Mouse (Mus musculus) CH12.LX (cell line): ENCODE measurements at regions not wholly inside any gene's neighbourhood (a gene's known extent, or its start where the extent isn't known, plus 50 kb on each side); places are given as distances from the start of the nearest gene placed in this dataset.
A peak's percentile ranks its signal among the peaks of the same experiment; 100 is the strongest.

Source experiments
- DNase-seq: peaks from one replicate; pipeline ENCODE4 v3.0.0-alpha.2; 2013; ENCODE audit errors: extremely low read depth
- H3K27ac ChIP-seq: 2 replicates; pipeline ENCODE4 v1.5.1; 2012; ENCODE audit warnings: low read depth, mild to moderate bottlenecking, control low read depth, moderate library complexity; ENCODE audit not compliant: insufficient read depth
- H3K27me3 ChIP-seq: replicated peaks from 2 replicates; pipeline ENCODE3; 2012; ENCODE audit warnings: inconsistent platforms
- H3K36me3 ChIP-seq, 2 experiments: replicated peaks in 1 of 2; 2 replicates each; pipeline versions ENCODE3 to v1.6.1; 2012; ENCODE audit warnings: inconsistent platforms in 1 of 2, low read length in 1 of 2, mild to moderate bottlenecking in 1 of 2, mixed read lengths in 1 of 2, moderate library complexity in 1 of 2; ENCODE audit not compliant: control insufficient read depth in 1 of 2, insufficient read depth in 1 of 2
- H3K4me1 ChIP-seq, 2 experiments: 2 replicates each; pipeline ENCODE4 v1.6.1; 2012; ENCODE audit warnings: inconsistent platforms in 1 of 2, moderate library complexity in 1 of 2; ENCODE audit not compliant: insufficient read depth in 2 of 2, control insufficient read depth in 1 of 2
- H3K4me2 ChIP-seq: 2 replicates; pipeline ENCODE4 v1.6.1; 2012; ENCODE audit warnings: low read depth, mild to moderate bottlenecking, control low read depth; ENCODE audit not compliant: poor library complexity, insufficient read depth, severe bottlenecking
- H3K4me3 ChIP-seq, 3 experiments: fragments of 150-350 bp in 1 of 3; sonication (generic) in 1 of 3; replicated peaks in 1 of 3; 2 replicates each; pipeline versions ENCODE3 to v1.5.1; 2011 to 2012; ENCODE audit warnings: low read depth in 2 of 3, low read length in 2 of 3, mild to moderate bottlenecking in 2 of 3, moderate library complexity in 2 of 3, control low read depth in 1 of 3, improper control_type of control experiment in 1 of 3, inconsistent platforms in 1 of 3, mixed read lengths in 1 of 3; ENCODE audit not compliant: poor library complexity in 1 of 3
- H3K79me2 ChIP-seq: replicated peaks from 2 replicates; pipeline ENCODE4 v1.6.1; 2012; ENCODE audit warnings: mild to moderate bottlenecking, moderate library complexity; ENCODE audit not compliant: control insufficient read depth, poor library complexity, insufficient read depth, severe bottlenecking; ENCODE audit errors: extremely low read depth
- H3K9ac ChIP-seq: 2 replicates; pipeline ENCODE4 v1.6.1; 2012; ENCODE audit warnings: low read depth, mild to moderate bottlenecking, control low read depth, moderate library complexity; ENCODE audit not compliant: insufficient read depth
- H3K9me3 ChIP-seq: replicated peaks from 2 replicates; pipeline ENCODE3; 2012; ENCODE audit warnings: low read length, inconsistent platforms, mixed read lengths
- CHD2 ChIP-seq: IDR thresholded peaks from 2 replicates; pipeline ENCODE4 v1.6.1; 2011; ENCODE audit warnings: low read length, improper control_type of control experiment
- CTCF ChIP-seq, 2 experiments: IDR thresholded peaks in 1 of 2; conservative IDR thresholded peaks in 1 of 2; 2 replicates each; pipeline ENCODE4 v1.5.1; 2011 to 2012; ENCODE audit warnings: low read depth in 2 of 2, low read length in 2 of 2, improper control_type of control experiment in 1 of 2, inconsistent platforms in 1 of 2, mild to moderate bottlenecking in 1 of 2, moderate library complexity in 1 of 2
- E2F4 ChIP-seq: IDR thresholded peaks from 2 replicates; pipeline ENCODE4 v1.6.1; 2011; ENCODE audit warnings: low read depth, low read length, improper control_type of control experiment; ENCODE audit not compliant: insufficient replicate concordance
- ETS1 ChIP-seq: conservative IDR thresholded peaks from 2 replicates; pipeline ENCODE4 v1.6.1; 2012; ENCODE audit warnings: low read depth, mild to moderate bottlenecking, inconsistent platforms, low read length, improper control_type of control experiment, moderate library complexity
- GABPA ChIP-seq: IDR thresholded peaks from 2 replicates; pipeline ENCODE4 v1.6.1; 2012; ENCODE audit warnings: low read depth, low read length, improper control_type of control experiment, inconsistent platforms; ENCODE audit not compliant: insufficient replicate concordance
- HCFC1 ChIP-seq: IDR thresholded peaks from 2 replicates; pipeline ENCODE4 v1.6.1; 2012; ENCODE audit warnings: low read depth, mild to moderate bottlenecking, inconsistent platforms, low read length, improper control_type of control experiment
- MAZ ChIP-seq: IDR thresholded peaks from 2 replicates; pipeline ENCODE4 v1.6.1; 2012; ENCODE audit warnings: low read depth, mild to moderate bottlenecking, inconsistent platforms, low read length, improper control_type of control experiment, moderate library complexity
- MEF2A ChIP-seq: IDR thresholded peaks from 2 replicates; pipeline ENCODE4 v1.6.1; 2014; ENCODE audit warnings: low read depth, mild to moderate bottlenecking, inconsistent platforms, low read length, improper control_type of control experiment, borderline replicate concordance
- MXI1 ChIP-seq: IDR thresholded peaks from 2 replicates; pipeline ENCODE4 v1.6.1; 2011; ENCODE audit warnings: mild to moderate bottlenecking, low read depth, low read length, improper control_type of control experiment
- MYC ChIP-seq: IDR thresholded peaks from 2 replicates; pipeline ENCODE4 v1.6.1; 2011; ENCODE audit warnings: low read depth, mild to moderate bottlenecking, improper control_type of control experiment, low read length
- PAX5 ChIP-seq: IDR thresholded peaks from 2 replicates; pipeline ENCODE4 v1.6.1; 2012; ENCODE audit warnings: low read length, inconsistent platforms, mixed read lengths
- POLR2AphosphoS2 ChIP-seq: IDR thresholded peaks from 2 replicates; pipeline ENCODE4 v1.6.1; 2011; ENCODE audit warnings: low read depth, low read length, improper control_type of control experiment
- RAD21 ChIP-seq: IDR thresholded peaks from 2 replicates; pipeline ENCODE4 v1.6.1; 2011; ENCODE audit warnings: low read depth, mild to moderate bottlenecking, low read length, improper control_type of control experiment, moderate library complexity
- SMC3 ChIP-seq: IDR thresholded peaks from 2 replicates; pipeline ENCODE4 v1.6.1; 2011; ENCODE audit warnings: low read depth, low read length, improper control_type of control experiment
- USF1 ChIP-seq: IDR thresholded peaks from 2 replicates; pipeline ENCODE4 v1.6.1; 2014; ENCODE audit warnings: low read depth, mild to moderate bottlenecking, inconsistent platforms, low read length, improper control_type of control experiment
- ZC3H11A ChIP-seq: IDR thresholded peaks from 2 replicates; pipeline ENCODE4 v1.6.1; 2012; ENCODE audit warnings: low read depth, mild to moderate bottlenecking, inconsistent platforms, low read length, improper control_type of control experiment
- ZNF384 ChIP-seq: IDR thresholded peaks from 2 replicates; pipeline ENCODE4 v1.6.1; 2012; ENCODE audit warnings: low read depth, low read length, improper control_type of control experiment, inconsistent platforms
- dilution Hi-C: fragments of 300-500 bp; cut with MboI; formaldehyde crosslinking; loops from 2 replicates; pipeline ENCODE4 v1.14.3; 2020; ENCODE audit warnings: low sequenced_read_pairs; ENCODE audit not compliant: extremely low pct_unique_long_range_greater_than_20kb, extremely low pct_ligation_motif_present
- in situ Hi-C: fragments of 300-500 bp; cut with MboI; formaldehyde crosslinking; loops from 3 replicates; pipeline ENCODE4 v1.14.3; 2019; ENCODE audit warnings: low sequenced_read_pairs, low pct_ligation_motif_present, low pct_unique_long_range_greater_than_20kb, mixed read lengths

DNA sequence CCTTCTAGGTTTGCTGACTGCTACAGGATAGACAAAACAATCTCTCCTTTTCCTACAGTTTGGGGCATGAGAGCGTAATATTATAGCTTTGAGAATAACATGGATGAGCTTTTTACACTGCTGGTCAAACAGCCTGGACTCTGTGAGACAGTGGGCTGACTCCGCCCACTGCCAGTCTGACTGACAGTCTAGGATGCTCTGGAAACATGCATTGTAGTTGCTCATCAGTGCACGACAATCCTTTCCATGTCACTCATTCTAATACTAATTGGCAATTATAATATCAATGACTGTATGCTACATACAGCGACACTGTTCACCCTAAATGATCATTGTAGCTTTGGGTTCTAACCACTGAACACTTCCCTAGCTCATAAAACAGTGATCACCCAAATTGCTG lies 104.5 kb upstream of the Prkcq start:
- no peak overlapping the region for H3K9ac ChIP-seq
- in situ Hi-C loops: loop anchor here (25.0 kb wide), 1 partner anchor 280 kb away; no protein-coding TSS in a partner anchor
- no peak overlapping the region for H3K4me3 ChIP-seq
- no peaks in the 10 kb centered on the region for H3K27me3 ChIP-seq
- dilution Hi-C loops: no loop called here
- H3K4me1 ChIP-seq: no peaks in the 10 kb centered on the region
- no peaks in the 10 kb centered on the region for H3K79me2 ChIP-seq
- H3K36me3 ChIP-seq: no peaks in the 10 kb centered on the region
- no peak overlapping the region for H3K4me2 ChIP-seq
- H3K27ac ChIP-seq: no peak overlapping the region
- TF ChIP-seq ETS1 (no peak), POLR2AphosphoS2 (no peak), CHD2 (no peak), RAD21 (no peak), PAX5 (no peak), SMC3 (no peak), E2F4 (no peak), USF1 (no peak), MEF2A (no peak), MAZ (no peak), ZC3H11A (no peak)
- no peaks in the 10 kb centered on the region for H3K9me3 ChIP-seq
- no peak for DNase-seq

DNA sequence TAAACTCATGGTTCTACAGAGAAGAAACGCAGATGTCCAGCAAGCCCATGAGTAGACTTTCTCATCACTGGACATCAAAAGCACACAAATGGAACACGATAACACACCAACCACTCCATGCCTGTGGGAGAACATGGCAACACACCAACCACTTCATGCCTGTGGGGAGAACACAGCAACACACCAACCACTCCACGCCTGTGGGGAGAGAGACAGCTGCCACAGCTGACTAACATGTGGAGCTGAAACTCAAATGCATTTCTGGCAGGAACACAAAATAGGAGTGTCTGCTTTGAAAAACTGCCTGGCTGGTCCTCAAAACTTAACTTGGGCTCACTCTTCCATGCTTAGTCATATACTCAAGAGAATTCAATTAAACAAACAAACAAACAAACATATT lies 88.4 kb upstream of the Prkcq start:
- Histone ChIP-seq H3K9me3 (no peaks in the 10 kb centered on the region), H3K27me3 (no peaks in the 10 kb centered on the region), H3K4me3 (no peak overlapping the region), H3K27ac (no peak overlapping the region), H3K36me3 (no peaks in the 10 kb centered on the region), H3K4me2 (no peak overlapping the region), H3K79me2 (no peaks in the 10 kb centered on the region), H3K4me1 (no peaks in the 10 kb centered on the region; a peak in 1 of 4 replicates), H3K9ac (no peak overlapping the region)
- no peak for TF ChIP-seq GABPA
- DNase-seq: no peak
- dilution Hi-C loops: no loop called here
- in situ Hi-C loops: no loop called here

GRCm38 (mm10) chr2:11086996-11087395 lies 84.9 kb upstream of the Prkcq start:
- TF ChIP-seq CTCF (conservative IDR thresholded peaks at IDR 0.05 in 1 of 2, IDR thresholded peaks at IDR 0.05 in 1 of 2; ENCODE audit: low read depth in 2 of 2, low read length in 2 of 2) (peak; percentile 66 to 89), HCFC1 (no peak), SMC3 (peak; percentile 51), MYC (peak; percentile 85), MXI1 (no peak), RAD21 (peak; percentile 58), ZNF384 (peak; percentile 97)
- TF ChIP-seq, all 38 proteins: peak for 5
- H3K4me2 ChIP-seq: no peak overlapping the region
- H3K27me3 ChIP-seq: no peaks in the 10 kb centered on the region
- H3K4me3 ChIP-seq: no peak overlapping the region
- in situ Hi-C loops (no loop called here), dilution Hi-C loops (no loop called here)
- H3K4me1 ChIP-seq: no peaks in the 10 kb centered on the region
- H3K27ac ChIP-seq: no peak overlapping the region
- no peak overlapping the region for H3K9ac ChIP-seq
- no peaks in the 10 kb centered on the region for H3K9me3 ChIP-seq
- H3K36me3 ChIP-seq: no peaks in the 10 kb centered on the region
- H3K79me2 ChIP-seq: no peaks in the 10 kb centered on the region
- DNase-seq: peak; percentile 58
